Mouse (Mus musculus): ENCODE data around the gene Olfr572. TPM values are rescaled to one million over a fixed set of nuclear protein-coding genes. Genes with fewer than 3 reads are reported as not detected.

Olfr572 gene
- polyA plus RNA-seq, 1 experiment from 2014 or later = not detected

DNA sequence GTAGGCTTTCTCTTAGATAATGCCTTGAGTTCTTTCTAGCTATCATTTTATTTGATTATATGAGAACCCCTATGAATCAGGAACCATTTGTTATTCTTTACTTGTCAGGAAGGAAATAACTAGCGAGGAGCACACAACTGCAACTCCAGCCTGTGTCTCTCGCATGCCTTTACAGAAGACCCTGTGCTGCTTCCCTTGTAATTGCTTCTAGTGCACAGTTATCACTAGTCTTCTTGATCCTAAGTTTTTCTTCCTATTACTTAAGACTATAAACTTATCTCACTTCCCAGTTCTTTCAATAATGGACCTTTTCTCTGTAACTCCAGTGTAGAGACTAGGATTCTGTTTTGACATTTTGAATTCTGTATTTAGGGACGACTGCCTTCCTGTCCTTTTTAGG is 33.9 kb downstream of the Olfr572 start:
- H3K9ac ChIP-seq (ENCODE audit: low read length) = no peak overlapping the region
- no peaks in the 10 kb centered on the region for H3K36me3 ChIP-seq (ENCODE audit: control insufficient read depth, insufficient read depth, low read length)
- no peak overlapping the region for H3K27ac ChIP-seq (replicated peaks)
- 68% methylated on average over 3 of the region's 3 CpGs for WGBS
- no peaks in the 10 kb centered on the region for H3K4me1 ChIP-seq (replicated peaks; ENCODE audit: control insufficient read depth, insufficient read depth)
- no peaks in the 10 kb centered on the region for H3K9me3 ChIP-seq (ENCODE audit: control insufficient read depth, low read length)
- no peak for TF ChIP-seq EP300 (optimal IDR thresholded peaks at IDR 0.05)
- TF ChIP-seq CTCF (IDR thresholded peaks at IDR 0.05; ENCODE audit: low read depth) = no peak
- no peaks in the 10 kb centered on the region for H3K27me3 ChIP-seq (ENCODE audit: control insufficient read depth, insufficient read depth, low read length)
- no peak overlapping the region for H3K4me2 ChIP-seq (replicated peaks; ENCODE audit: low read depth)
- DNase-seq (ENCODE audit: low spot score) (no peak), ATAC-seq (ENCODE audit: low FRiP score, low TSS enrichment) (no peak)
- no peak overlapping the region for H3K4me3 ChIP-seq (ENCODE audit: low read depth, low read length)

DNA sequence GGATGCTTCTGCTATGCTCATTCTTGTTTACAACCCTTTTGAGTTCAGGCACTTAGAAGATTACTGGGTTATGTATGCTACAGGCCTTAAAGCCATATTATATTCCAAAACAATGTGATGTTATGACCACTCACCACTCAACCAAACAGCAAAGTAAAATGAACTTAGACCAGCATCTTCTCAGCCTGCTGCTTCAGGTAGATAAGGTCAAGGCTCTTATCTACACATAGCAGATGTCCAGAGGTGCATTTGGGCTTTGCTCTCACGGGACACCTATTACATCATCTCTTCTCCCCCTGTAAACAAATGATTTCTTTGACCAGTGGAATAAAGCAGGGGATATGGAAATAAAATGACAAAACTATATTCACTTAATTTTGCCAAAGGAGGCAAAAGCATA is 34.4 kb downstream of the Olfr572 start, which contains the start of gene Olfr575:
Olfr575 (minus strand) TSS at position 183 of the 400 bp plus-strand sequence.
- TF ChIP-seq EP300 (optimal IDR thresholded peaks at IDR 0.05) = no peak
- no peak for TF ChIP-seq CTCF (IDR thresholded peaks at IDR 0.05; ENCODE audit: low read depth)
- no peak within 1 kb of the TSS for H3K9ac ChIP-seq (ENCODE audit: low read length)
- no peak within 1 kb of the TSS for H3K27ac ChIP-seq (replicated peaks)
- H3K36me3 ChIP-seq (ENCODE audit: control insufficient read depth, insufficient read depth, low read length) = no peaks in the 10 kb centered on the region
- no peak for ATAC-seq (ENCODE audit: low FRiP score, low TSS enrichment)
- no peak within 1 kb of the TSS for H3K4me3 ChIP-seq (ENCODE audit: low read depth, low read length)
- no peak for DNase-seq (ENCODE audit: low spot score)
- no peak within 1 kb of the TSS for H3K4me2 ChIP-seq (replicated peaks; ENCODE audit: low read depth)
- WGBS = 28% methylated on average over 1 of the region's 1 CpGs
- H3K9me3 ChIP-seq (ENCODE audit: control insufficient read depth, low read length) = no peaks in the 10 kb centered on the region
- H3K4me1 ChIP-seq (replicated peaks; ENCODE audit: control insufficient read depth, insufficient read depth) = no peaks in the 10 kb centered on the region
- H3K27me3 ChIP-seq (ENCODE audit: control insufficient read depth, insufficient read depth, low read length) = no peaks in the 10 kb centered on the region

DNA sequence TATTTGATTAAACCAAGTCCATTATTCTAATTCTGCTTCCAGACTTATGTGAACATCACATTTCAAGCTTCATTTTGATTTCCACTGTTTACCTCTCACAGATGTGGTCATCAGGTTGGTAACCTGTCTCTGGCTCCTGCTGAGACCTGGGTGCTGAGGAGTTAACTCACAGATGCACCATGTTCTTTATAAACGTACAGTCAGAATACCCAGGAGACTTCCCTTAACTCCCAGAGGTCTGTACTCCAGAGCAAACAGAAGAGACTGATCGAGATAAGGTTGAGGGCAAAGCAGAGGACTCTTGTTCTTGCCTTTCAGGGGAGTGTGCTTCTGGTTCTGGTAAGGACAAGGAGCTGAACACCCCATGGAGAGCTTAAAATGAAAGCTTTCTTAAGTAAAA is 38.2 kb downstream of the Olfr572 start, which contains the start of gene Olfr576:
Olfr576 (plus strand) TSS at position 301 of the 400 bp plus-strand sequence.
- no peaks in the 10 kb centered on the region for H3K27me3 ChIP-seq (ENCODE audit: control insufficient read depth, insufficient read depth, low read length)
- no peaks in the 10 kb centered on the region for H3K9me3 ChIP-seq (ENCODE audit: control insufficient read depth, low read length)
- no peak within 1 kb of the TSS for H3K9ac ChIP-seq (ENCODE audit: low read length)
- DNase-seq (ENCODE audit: low spot score) (no peak), ATAC-seq (ENCODE audit: low FRiP score, low TSS enrichment) (no peak)
- H3K36me3 ChIP-seq (ENCODE audit: control insufficient read depth, insufficient read depth, low read length) = no peaks in the 10 kb centered on the region
- WGBS = 14% methylated on average over 2 of the region's 2 CpGs
- no peaks in the 10 kb centered on the region for H3K4me1 ChIP-seq (replicated peaks; ENCODE audit: control insufficient read depth, insufficient read depth)
- no peak within 1 kb of the TSS for H3K27ac ChIP-seq (replicated peaks)
- TF ChIP-seq CTCF (IDR thresholded peaks at IDR 0.05; ENCODE audit: low read depth) (no peak), EP300 (optimal IDR thresholded peaks at IDR 0.05) (no peak)
- no peak within 1 kb of the TSS for H3K4me2 ChIP-seq (replicated peaks; ENCODE audit: low read depth)
- no peak within 1 kb of the TSS for H3K4me3 ChIP-seq (ENCODE audit: low read depth, low read length)

DNA sequence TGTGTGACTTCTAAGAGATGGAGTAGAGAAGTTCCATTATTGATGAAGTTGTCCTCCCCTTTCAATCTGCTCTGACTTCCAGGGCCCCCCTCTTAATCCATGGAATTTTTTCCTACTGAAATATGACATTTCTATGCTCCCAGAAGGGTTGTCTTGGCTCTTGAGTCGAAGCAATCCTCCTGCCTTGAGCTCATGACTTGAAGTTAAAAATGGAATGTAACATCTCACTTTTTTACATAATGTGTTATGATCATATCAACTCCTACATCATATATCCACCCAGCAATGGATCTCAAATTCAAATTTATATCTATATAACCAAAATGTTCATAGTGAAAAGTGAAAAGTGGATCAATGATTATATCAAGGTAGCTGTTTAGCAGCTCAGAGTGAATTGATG is 50.2 kb downstream of the Olfr572 start:
- no peak for ATAC-seq (ENCODE audit: low FRiP score, low TSS enrichment)
- WGBS = 45% methylated on average over 1 of the region's 1 CpGs
- no peak overlapping the region for H3K4me2 ChIP-seq (replicated peaks; ENCODE audit: low read depth)

DNA sequence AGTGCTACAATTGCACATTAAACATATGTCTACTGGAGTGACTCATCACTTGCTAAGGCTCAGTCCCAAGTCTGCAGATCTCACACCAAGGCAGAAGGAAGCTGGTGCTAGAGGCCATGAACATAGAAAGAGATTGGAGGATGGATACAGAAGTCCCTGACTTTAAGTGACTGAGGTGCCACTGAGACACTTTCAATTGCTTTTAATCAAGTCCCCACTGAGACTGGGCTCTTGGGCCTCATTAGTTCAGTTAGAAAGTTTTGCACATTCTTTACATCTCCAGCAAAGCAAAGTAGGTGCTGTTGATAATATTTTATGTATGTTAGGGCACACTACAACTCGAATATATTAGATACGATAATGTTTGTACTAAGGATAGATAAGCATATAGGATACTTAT is 51.6 kb downstream of the Olfr572 start, which contains the start of gene Olfr577:
Olfr577 (minus strand) TSS at position 101 of the 400 bp plus-strand sequence.
- Histone ChIP-seq H3K9me3 (ENCODE audit: control insufficient read depth, low read length) (no peaks in the 10 kb centered on the region), H3K36me3 (ENCODE audit: control insufficient read depth, insufficient read depth, low read length) (no peaks in the 10 kb centered on the region), H3K27me3 (ENCODE audit: control insufficient read depth, insufficient read depth, low read length) (no peaks in the 10 kb centered on the region), H3K4me2 (replicated peaks; ENCODE audit: low read depth) (no peak within 1 kb of the TSS), H3K4me1 (replicated peaks; ENCODE audit: control insufficient read depth, insufficient read depth) (no peaks in the 10 kb centered on the region), H3K4me3 (ENCODE audit: low read depth, low read length) (no peak within 1 kb of the TSS), H3K27ac (replicated peaks) (no peak within 1 kb of the TSS), H3K9ac (ENCODE audit: low read length) (no peak within 1 kb of the TSS)
- 77% methylated on average over 2 of the region's 2 CpGs for WGBS
- DNase-seq (ENCODE audit: low spot score) (no peak), ATAC-seq (ENCODE audit: low FRiP score, low TSS enrichment) (no peak)
- TF ChIP-seq CTCF (IDR thresholded peaks at IDR 0.05; ENCODE audit: low read depth) (no peak), EP300 (optimal IDR thresholded peaks at IDR 0.05) (no peak)

More for the DNA sequence above, 50.2 kb downstream of the Olfr572 start:
- no peak for TF ChIP-seq CTCF (IDR thresholded peaks at IDR 0.05; ENCODE audit: low read depth)
- TF ChIP-seq EP300 (optimal IDR thresholded peaks at IDR 0.05) = no peak
- no peak for DNase-seq (ENCODE audit: low spot score)
- Histone ChIP-seq H3K36me3 (ENCODE audit: control insufficient read depth, insufficient read depth, low read length) (no peaks in the 10 kb centered on the region), H3K27ac (replicated peaks) (no peak overlapping the region), H3K4me1 (replicated peaks; ENCODE audit: control insufficient read depth, insufficient read depth) (no peaks in the 10 kb centered on the region), H3K4me3 (ENCODE audit: low read depth, low read length) (no peak overlapping the region), H3K9ac (ENCODE audit: low read length) (no peak overlapping the region), H3K27me3 (ENCODE audit: control insufficient read depth, insufficient read depth, low read length) (no peaks in the 10 kb centered on the region), H3K9me3 (ENCODE audit: control insufficient read depth, low read length) (no peaks in the 10 kb centered on the region)

Other genes with a start within 250 kb of the Olfr572 start
- 9.6 and 9.7 TPM in 2 replicates for gene Trim68, start 237.1 kb upstream of the Olfr572 start, polyA plus RNA-seq (2015; fragmentation: Nextera tagmentation; extraction: Ambion mirVana)
- gene Olfr557, start 228.5 kb upstream of the Olfr572 start, polyA plus RNA-seq (2015; fragmentation: Nextera tagmentation; extraction: Ambion mirVana) = not detected in 2 replicates
- gene Olfr558, start 222.2 kb upstream of the Olfr572 start, polyA plus RNA-seq (2015; fragmentation: Nextera tagmentation; extraction: Ambion mirVana) = 0.27 and 0.40 TPM in 2 replicates
- not detected in 2 replicates for gene Olfr33, start 205.3 kb upstream of the Olfr572 start, polyA plus RNA-seq (2015; fragmentation: Nextera tagmentation; extraction: Ambion mirVana)
- not detected in 2 replicates for gene Olfr559, start 196.9 kb upstream of the Olfr572 start, polyA plus RNA-seq (2015; fragmentation: Nextera tagmentation; extraction: Ambion mirVana)
- not detected in 2 replicates for gene Olfr560, start 165.0 kb upstream of the Olfr572 start, polyA plus RNA-seq (2015; fragmentation: Nextera tagmentation; extraction: Ambion mirVana)
- 0.32 and 0.35 TPM in 2 replicates for gene Olfr78, start 164.9 kb upstream of the Olfr572 start, polyA plus RNA-seq (2015; fragmentation: Nextera tagmentation; extraction: Ambion mirVana)
- gene Olfr561, start 153.2 kb upstream of the Olfr572 start, polyA plus RNA-seq (2015; fragmentation: Nextera tagmentation; extraction: Ambion mirVana) = not detected in 2 replicates
- not detected in 2 replicates for gene Olfr564, start 120.9 kb upstream of the Olfr572 start, polyA plus RNA-seq (2015; fragmentation: Nextera tagmentation; extraction: Ambion mirVana)
- not detected in 2 replicates for gene Olfr566, start 65.6 kb upstream of the Olfr572 start, polyA plus RNA-seq (2015; fragmentation: Nextera tagmentation; extraction: Ambion mirVana)
- gene Olfr568, start 47.3 kb upstream of the Olfr572 start, polyA plus RNA-seq (2015; fragmentation: Nextera tagmentation; extraction: Ambion mirVana) = not detected in 2 replicates
- gene Olfr569, start 33.5 kb upstream of the Olfr572 start, polyA plus RNA-seq (2015; fragmentation: Nextera tagmentation; extraction: Ambion mirVana) = not detected in 2 replicates
- gene Olfr570, start 29.8 kb upstream of the Olfr572 start, polyA plus RNA-seq (2015; fragmentation: Nextera tagmentation; extraction: Ambion mirVana) = not detected in 2 replicates
- gene Olfr571, start 6.9 kb upstream of the Olfr572 start, polyA plus RNA-seq (2015; fragmentation: Nextera tagmentation; extraction: Ambion mirVana) = not detected in 2 replicates
- not detected in 2 replicates for gene Olfr573-ps1, start 18.2 kb downstream of the Olfr572 start, polyA plus RNA-seq (2015; fragmentation: Nextera tagmentation; extraction: Ambion mirVana)
- not detected in 2 replicates for gene Olfr574, start 24.1 kb downstream of the Olfr572 start, polyA plus RNA-seq (2015; fragmentation: Nextera tagmentation; extraction: Ambion mirVana)
- not detected in 2 replicates for gene Olfr575, start 34.4 kb downstream of the Olfr572 start, polyA plus RNA-seq (2015; fragmentation: Nextera tagmentation; extraction: Ambion mirVana)
- gene Olfr576, start 38.3 kb downstream of the Olfr572 start, polyA plus RNA-seq (2015; fragmentation: Nextera tagmentation; extraction: Ambion mirVana) = not detected in 2 replicates
- not detected in 2 replicates for gene Olfr577, start 51.5 kb downstream of the Olfr572 start, polyA plus RNA-seq (2015; fragmentation: Nextera tagmentation; extraction: Ambion mirVana)
- not detected in 2 replicates for gene Olfr578, start 64.9 kb downstream of the Olfr572 start, polyA plus RNA-seq (2015; fragmentation: Nextera tagmentation; extraction: Ambion mirVana)
- not detected in 2 replicates for gene Olfr582, start 113.6 kb downstream of the Olfr572 start, polyA plus RNA-seq (2015; fragmentation: Nextera tagmentation; extraction: Ambion mirVana)
- gene Olfr583, start 126.9 kb downstream of the Olfr572 start, polyA plus RNA-seq (2015; fragmentation: Nextera tagmentation; extraction: Ambion mirVana) = not detected in 2 replicates
- gene Olfr584, start 157.5 kb downstream of the Olfr572 start, polyA plus RNA-seq (2015; fragmentation: Nextera tagmentation; extraction: Ambion mirVana) = not detected in 2 replicates
- not detected in 2 replicates for gene Olfr585, start 173.3 kb downstream of the Olfr572 start, polyA plus RNA-seq (2015; fragmentation: Nextera tagmentation; extraction: Ambion mirVana)
- 0.04 TPM in 1 of 2 replicates, not detected in the other for gene Olfr586, start 201.2 kb downstream of the Olfr572 start, polyA plus RNA-seq (2015; fragmentation: Nextera tagmentation; extraction: Ambion mirVana)
- not detected in 2 replicates for gene Olfr588-ps1, start 216.5 kb downstream of the Olfr572 start, polyA plus RNA-seq (2015; fragmentation: Nextera tagmentation; extraction: Ambion mirVana)
- not detected in 2 replicates for gene Olfr589, start 231.9 kb downstream of the Olfr572 start, polyA plus RNA-seq (2015; fragmentation: Nextera tagmentation; extraction: Ambion mirVana)

Data from stomach, postnatal 0 days (tissue).